Mouse (Mus musculus): ENCODE measurements around the gene Il10rb. TPM values are rescaled to one million over a fixed set of nuclear protein-coding genes. Genes with fewer than 3 reads are reported as not detected.
A peak's percentile ranks its signal among the peaks of the same experiment; 100 is the strongest.

The Il10rb gene
- polyA plus RNA-seq, 1 experiment: 14.1 TPM

DNA sequence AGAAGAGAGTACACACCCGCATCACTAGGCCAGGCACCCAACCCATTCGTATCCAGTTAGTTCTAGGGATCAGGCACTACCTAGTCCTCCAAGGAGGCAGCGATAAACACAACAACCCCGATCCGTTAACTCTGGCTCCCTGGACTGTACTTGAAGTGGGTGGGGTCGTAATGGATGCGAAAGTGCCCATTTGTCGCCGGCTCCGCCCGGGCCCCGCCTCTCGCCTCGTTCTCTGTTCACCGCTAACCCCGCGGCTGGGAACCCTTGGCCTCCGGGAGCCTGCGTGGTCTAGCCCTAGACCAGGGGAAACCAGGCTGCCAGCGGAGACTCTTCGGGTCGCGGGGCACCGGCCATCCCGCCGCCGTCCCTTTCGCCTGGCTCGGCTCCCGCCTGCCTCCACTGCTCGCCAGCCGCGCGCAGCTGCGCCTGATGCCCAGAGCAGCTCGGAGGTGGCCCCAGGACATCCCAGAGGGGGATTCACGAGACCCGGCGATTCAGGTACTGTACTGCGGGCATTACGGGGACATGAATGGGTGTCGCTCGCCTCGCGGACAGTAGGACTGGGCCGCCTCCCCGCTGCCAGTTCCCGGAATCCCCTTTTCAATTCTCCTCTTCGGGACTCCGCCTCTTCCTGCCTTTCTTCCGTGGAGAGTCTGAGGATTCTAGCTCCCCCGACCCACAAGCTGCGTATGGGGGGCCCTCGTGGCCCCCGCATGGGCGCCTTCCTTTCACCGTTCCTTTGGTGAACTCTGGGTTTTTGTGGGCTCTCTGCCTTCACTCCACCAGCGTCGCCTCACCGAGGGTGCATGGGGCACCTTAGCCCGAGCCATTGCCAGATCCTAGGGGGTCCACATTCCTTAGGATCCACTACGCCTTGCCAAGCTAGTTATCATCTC is 33.1 kb upstream of the Il10rb start, which contains the start of gene Ifnar2:
Gene Ifnar2, plus strand, starts transcription at position 207 of the 896 bp plus-strand sequence.
- H3ac ChIP-seq (ENCODE audit: control insufficient read depth, insufficient read length, low read depth): peak within 1 kb of the TSS; percentile 75
- no peaks in the 10 kb centered on the region for H3K27me3 ChIP-seq (ENCODE audit: control insufficient read depth, insufficient read depth, insufficient read length)
- H3K79me3 ChIP-seq (ENCODE audit: low read depth): peaks cover 20% of the 10 kb centered on the region
- no peaks in the 10 kb centered on the region for H3K36me3 ChIP-seq (ENCODE audit: control insufficient read depth, insufficient read depth)
- peaks cover 33% of the 10 kb centered on the region for H3K79me2 ChIP-seq (ENCODE audit: control insufficient read depth, insufficient read depth)
- peak within 1 kb of the TSS; percentile 75 for H3K4me3 ChIP-seq (ENCODE audit: insufficient read depth, poor library complexity, severe bottlenecking)
- TF ChIP-seq FOSL1 (IDR thresholded peaks at IDR 0.05; ENCODE audit: insufficient read depth, low read length, poor library complexity, severe bottlenecking): no peak
- TF ChIP-seq MYOG (IDR thresholded peaks at IDR 0.05; ENCODE audit: control insufficient read depth, extremely low read depth, insufficient read length): no peak
- TF ChIP-seq USF1 (IDR thresholded peaks at IDR 0.05; ENCODE audit: low read depth): no peak
- no peak for TF ChIP-seq CEBPB (IDR thresholded peaks at IDR 0.05; ENCODE audit: low read depth)
- no peak for TF ChIP-seq CTCF (IDR thresholded peaks at IDR 0.05; ENCODE audit: control insufficient read depth, insufficient read depth, insufficient read length)
- TF ChIP-seq MAX (IDR thresholded peaks at IDR 0.05): peak; percentile 29

DNA sequence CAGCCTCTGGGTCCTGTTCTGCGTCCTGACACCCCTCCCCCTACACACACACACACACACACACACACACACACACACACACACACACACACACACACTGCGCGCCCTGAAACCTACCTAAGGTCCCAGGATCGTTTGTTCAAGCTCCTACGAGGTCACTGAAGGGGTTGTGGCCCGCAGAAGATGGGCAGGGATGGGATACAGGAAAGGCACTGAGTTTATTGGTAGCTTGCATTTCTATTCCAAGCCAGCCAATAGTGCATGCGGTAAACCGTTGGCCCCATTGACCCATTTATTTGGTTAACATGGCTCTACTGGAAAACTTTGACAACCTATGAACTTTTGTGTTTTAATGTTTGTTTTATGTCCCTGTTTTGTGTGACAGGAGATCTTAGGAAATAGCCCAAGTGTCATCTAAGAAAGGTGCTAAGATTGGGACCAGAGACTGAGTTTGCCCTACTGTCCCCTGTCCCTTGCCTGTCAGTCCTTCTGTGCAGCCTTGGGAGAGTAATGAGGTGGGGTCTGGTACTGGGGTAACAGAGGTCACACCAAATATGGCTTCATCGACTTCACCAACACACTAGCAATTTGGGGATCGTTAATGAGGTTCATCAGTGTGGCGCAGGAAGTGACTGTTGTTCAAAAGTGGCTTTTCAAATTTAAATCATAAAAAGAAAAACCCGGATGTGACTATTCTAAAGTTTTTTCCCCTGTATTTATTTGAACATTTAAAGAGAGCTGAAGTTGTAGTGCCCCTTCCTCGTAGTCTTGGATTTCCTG is 32.3 kb upstream of the Il10rb start:
- Histone ChIP-seq H3K79me2 (ENCODE audit: control insufficient read depth, insufficient read depth) (peaks cover 33% of the 10 kb centered on the region), H3K79me3 (ENCODE audit: low read depth) (peaks cover 20% of the 10 kb centered on the region), H3K4me3 (ENCODE audit: insufficient read depth, poor library complexity, severe bottlenecking) (peak overlapping the region; percentile 75), H3K36me3 (ENCODE audit: control insufficient read depth, insufficient read depth) (no peaks in the 10 kb centered on the region), H3ac (ENCODE audit: control insufficient read depth, insufficient read length, low read depth) (peak overlapping the region; percentile 75), H3K27me3 (ENCODE audit: control insufficient read depth, insufficient read depth, insufficient read length) (no peaks in the 10 kb centered on the region)
- TF ChIP-seq USF1 (IDR thresholded peaks at IDR 0.05; ENCODE audit: low read depth): no peak
- TF ChIP-seq CTCF (IDR thresholded peaks at IDR 0.05; ENCODE audit: control insufficient read depth, insufficient read depth, insufficient read length): no peak
- no peak for TF ChIP-seq CEBPB (IDR thresholded peaks at IDR 0.05; ENCODE audit: low read depth)
- no peak for TF ChIP-seq MAX (IDR thresholded peaks at IDR 0.05)
- TF ChIP-seq MYOG (IDR thresholded peaks at IDR 0.05; ENCODE audit: control insufficient read depth, extremely low read depth, insufficient read length): no peak
- no peak for TF ChIP-seq FOSL1 (IDR thresholded peaks at IDR 0.05; ENCODE audit: insufficient read depth, low read length, poor library complexity, severe bottlenecking)
- no peak for TF ChIP-seq MYOD1 (IDR thresholded peaks at IDR 0.05; ENCODE audit: control insufficient read depth, insufficient read length, low read depth)

DNA sequence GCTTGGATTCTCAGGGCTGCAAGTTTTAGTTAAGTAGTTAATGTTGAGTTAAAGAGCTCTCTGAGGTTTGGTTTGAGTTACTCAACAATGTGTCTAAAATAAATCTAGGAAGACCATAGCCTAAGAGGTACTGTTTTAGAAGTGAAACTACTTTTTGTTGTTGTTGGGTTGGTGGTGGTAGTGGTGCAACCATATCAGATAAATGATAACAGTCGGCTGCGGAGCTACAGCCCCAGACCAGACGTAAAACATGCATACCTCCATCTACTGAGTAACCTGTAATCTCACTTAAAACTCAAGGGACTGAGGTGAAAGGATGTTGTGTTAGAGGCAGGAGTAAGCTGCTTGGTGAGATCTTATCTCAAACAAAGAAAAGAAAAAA is 31.7 kb upstream of the Il10rb start:
- Histone ChIP-seq H3K4me3 (ENCODE audit: insufficient read depth, poor library complexity, severe bottlenecking) (no peak overlapping the region), H3ac (ENCODE audit: control insufficient read depth, insufficient read length, low read depth) (no peak overlapping the region), H3K79me2 (ENCODE audit: control insufficient read depth, insufficient read depth) (peaks cover 33% of the 10 kb centered on the region)

GRCm38 (mm10) chr16:91376701-91377100 is 29.3 kb upstream of the Il10rb start:
- Histone ChIP-seq H3K36me3 (ENCODE audit: control insufficient read depth, insufficient read depth) (no peaks in the 10 kb centered on the region), H3K79me2 (ENCODE audit: control insufficient read depth, insufficient read depth) (peaks cover 33% of the 10 kb centered on the region), H3K27me3 (ENCODE audit: control insufficient read depth, insufficient read depth, insufficient read length) (no peaks in the 10 kb centered on the region), H3ac (ENCODE audit: control insufficient read depth, insufficient read length, low read depth) (no peak overlapping the region), H3K79me3 (ENCODE audit: low read depth) (peaks cover 23% of the 10 kb centered on the region), H3K4me3 (ENCODE audit: insufficient read depth, poor library complexity, severe bottlenecking) (no peak overlapping the region)
- no peak for TF ChIP-seq MAX (IDR thresholded peaks at IDR 0.05)

More for the DNA sequence above, 31.7 kb upstream of the Il10rb start:
- Histone ChIP-seq H3K27me3 (ENCODE audit: control insufficient read depth, insufficient read depth, insufficient read length) (no peaks in the 10 kb centered on the region), H3K36me3 (ENCODE audit: control insufficient read depth, insufficient read depth) (no peaks in the 10 kb centered on the region), H3K79me3 (ENCODE audit: low read depth) (peaks cover 22% of the 10 kb centered on the region)
- TF ChIP-seq MYOD1 (IDR thresholded peaks at IDR 0.05; ENCODE audit: control insufficient read depth, insufficient read length, low read depth) (no peak), MYOG (IDR thresholded peaks at IDR 0.05; ENCODE audit: control insufficient read depth, extremely low read depth, insufficient read length) (no peak), FOSL1 (IDR thresholded peaks at IDR 0.05; ENCODE audit: insufficient read depth, low read length, poor library complexity, severe bottlenecking) (no peak), MAX (IDR thresholded peaks at IDR 0.05) (no peak), CTCF (IDR thresholded peaks at IDR 0.05; ENCODE audit: control insufficient read depth, insufficient read depth, insufficient read length) (no peak), USF1 (IDR thresholded peaks at IDR 0.05; ENCODE audit: low read depth) (no peak), CEBPB (IDR thresholded peaks at IDR 0.05; ENCODE audit: low read depth) (no peak)

GRCm38 (mm10) chr16:91378431-91378986 is 27.5 kb upstream of the Il10rb start:
- no peak for TF ChIP-seq MYOD1 (IDR thresholded peaks at IDR 0.05; ENCODE audit: control insufficient read depth, insufficient read length, low read depth)
- TF ChIP-seq MYOG (IDR thresholded peaks at IDR 0.05; ENCODE audit: control insufficient read depth, extremely low read depth, insufficient read length): no peak
- TF ChIP-seq USF1 (IDR thresholded peaks at IDR 0.05; ENCODE audit: low read depth): no peak
- no peak for TF ChIP-seq CEBPB (IDR thresholded peaks at IDR 0.05; ENCODE audit: low read depth)
- no peak for TF ChIP-seq CTCF (IDR thresholded peaks at IDR 0.05; ENCODE audit: control insufficient read depth, insufficient read depth, insufficient read length)
- TF ChIP-seq FOSL1 (IDR thresholded peaks at IDR 0.05; ENCODE audit: insufficient read depth, low read length, poor library complexity, severe bottlenecking): no peak
- no peak for TF ChIP-seq MAX (IDR thresholded peaks at IDR 0.05)
- H3K36me3 ChIP-seq (ENCODE audit: control insufficient read depth, insufficient read depth): no peaks in the 10 kb centered on the region
- H3K79me3 ChIP-seq (ENCODE audit: low read depth): peaks cover 21% of the 10 kb centered on the region
- no peak overlapping the region for H3ac ChIP-seq (ENCODE audit: control insufficient read depth, insufficient read length, low read depth)
- H3K79me2 ChIP-seq (ENCODE audit: control insufficient read depth, insufficient read depth): peaks cover 26% of the 10 kb centered on the region
- H3K4me3 ChIP-seq (ENCODE audit: insufficient read depth, poor library complexity, severe bottlenecking): no peak overlapping the region
- H3K27me3 ChIP-seq (ENCODE audit: control insufficient read depth, insufficient read depth, insufficient read length): no peaks in the 10 kb centered on the region

Data from C2C12 (cell line).